Mouse (Mus musculus) E14TG2a.4 (cell line): Measurements from ENCODE around the gene Snw1.
A peak's percentile ranks its signal among the peaks of the same experiment; 100 is the strongest.

Experiments used
- H3K27me3 ChIP-seq: 2 replicates; pipeline ENCODE4 v1.6.1; 2014; ENCODE audit warnings: low read length, control low read depth; ENCODE audit not compliant: insufficient read depth
- H3K36me3 ChIP-seq: 2 replicates; pipeline ENCODE4 v1.6.1; 2014; ENCODE audit warnings: low read length, control low read depth; ENCODE audit not compliant: insufficient read depth
- H3K4me1 ChIP-seq: replicated peaks from 2 replicates; pipeline ENCODE4 v1.6.1; 2014; ENCODE audit warnings: low read depth, low read length, control low read depth
- H3K4me3 ChIP-seq: replicated peaks from 2 replicates; pipeline ENCODE4 v1.5.1; 2014; ENCODE audit warnings: mild to moderate bottlenecking, low read length
- H3K9me3 ChIP-seq: 2 replicates; pipeline ENCODE4 v1.6.1; 2014; ENCODE audit warnings: low read length, control low read depth
- CTCF ChIP-seq: conservative IDR thresholded peaks from 2 replicates; pipeline ENCODE4 v1.5.1; 2014; ENCODE audit warnings: low read length
- NANOG ChIP-seq: IDR thresholded peaks from 2 replicates; pipeline ENCODE4 v1.6.1; 2014; ENCODE audit warnings: borderline replicate concordance, low read length, mixed read lengths
- POU5F1 ChIP-seq: IDR thresholded peaks from 2 replicates; pipeline ENCODE4 v1.6.1; 2014; ENCODE audit warnings: low read length, borderline replicate concordance

The Snw1 gene

GRCm38 (mm10) chr12:87413179-87413790, 58.8 kb downstream of the Snw1 start:
- no peaks in the 10 kb centered on the region for H3K36me3 ChIP-seq
- peaks cover 66% of the 10 kb centered on the region for H3K4me1 ChIP-seq
- H3K9me3 ChIP-seq, result peaks cover 7% of the 10 kb centered on the region
- H3K4me3 ChIP-seq, result no peak overlapping the region
- peaks cover 8% of the 10 kb centered on the region; the same call in 1 of the 2 replicates for H3K27me3 ChIP-seq
- TF ChIP-seq CTCF (peak; percentile 99), POU5F1 (no peak)

DNA sequence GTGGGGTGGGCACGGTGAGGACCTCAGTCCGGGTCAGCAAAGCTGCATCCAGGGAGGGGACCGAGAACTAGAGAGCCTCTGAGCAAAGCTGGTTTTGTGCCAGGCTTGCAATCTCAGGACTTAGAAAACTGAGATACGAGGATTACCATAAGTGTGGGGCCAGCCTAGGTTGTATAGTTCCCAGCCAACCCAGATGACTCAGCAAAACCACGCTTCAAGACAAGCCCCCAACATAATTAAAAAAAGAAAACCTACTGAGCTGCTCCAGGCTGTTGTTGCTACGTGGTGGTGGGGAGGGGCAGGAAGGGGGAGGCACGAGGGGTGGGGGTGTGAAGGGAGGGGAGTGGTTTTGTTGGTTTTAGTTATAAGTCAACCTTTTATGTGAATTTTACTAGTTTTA, 61.1 kb downstream of the Snw1 start:
- no peaks in the 10 kb centered on the region for H3K36me3 ChIP-seq
- H3K4me1 ChIP-seq, result peaks cover 81% of the 10 kb centered on the region
- no peak overlapping the region for H3K4me3 ChIP-seq
- H3K9me3 ChIP-seq, result no peaks in the 10 kb centered on the region
- H3K27me3 ChIP-seq, result peaks cover 4% of the 10 kb centered on the region; the same call in 1 of the 2 replicates
- TF ChIP-seq NANOG, result no peak
- TF ChIP-seq CTCF, result no peak
- TF ChIP-seq POU5F1, result no peak

GRCm38 (mm10) chr12:87409123-87409522, 63.0 kb downstream of the Snw1 start:
- TF ChIP-seq NANOG, result no peak
- no peak for TF ChIP-seq POU5F1
- no peak for TF ChIP-seq CTCF
- Histone ChIP-seq H3K27me3 (no peaks in the 10 kb centered on the region), H3K36me3 (no peaks in the 10 kb centered on the region), H3K4me3 (no peak overlapping the region), H3K9me3 (no peaks in the 10 kb centered on the region), H3K4me1 (peaks cover 86% of the 10 kb centered on the region)

GRCm38 (mm10) chr12:87407869-87408605, 64.0 kb downstream of the Snw1 start:
- H3K4me1 ChIP-seq, result peaks cover 80% of the 10 kb centered on the region
- TF ChIP-seq NANOG (no peak), POU5F1 (no peak), CTCF (no peak)

GRCm38 (mm10) chr12:87405721-87406120, 66.4 kb downstream of the Snw1 start:
- Histone ChIP-seq H3K27me3 (no peaks in the 10 kb centered on the region), H3K4me3 (no peak overlapping the region), H3K36me3 (no peaks in the 10 kb centered on the region), H3K4me1 (peaks cover 64% of the 10 kb centered on the region), H3K9me3 (no peaks in the 10 kb centered on the region)
- no peak for TF ChIP-seq CTCF
- no peak for TF ChIP-seq POU5F1
- no peak for TF ChIP-seq NANOG

More at GRCm38 (mm10) chr12:87407869-87408605, 64.0 kb downstream of the Snw1 start:
- Histone ChIP-seq H3K4me3 (peak overlapping the region; percentile 60), H3K9me3 (no peaks in the 10 kb centered on the region), H3K27me3 (no peaks in the 10 kb centered on the region), H3K36me3 (no peaks in the 10 kb centered on the region)

DNA sequence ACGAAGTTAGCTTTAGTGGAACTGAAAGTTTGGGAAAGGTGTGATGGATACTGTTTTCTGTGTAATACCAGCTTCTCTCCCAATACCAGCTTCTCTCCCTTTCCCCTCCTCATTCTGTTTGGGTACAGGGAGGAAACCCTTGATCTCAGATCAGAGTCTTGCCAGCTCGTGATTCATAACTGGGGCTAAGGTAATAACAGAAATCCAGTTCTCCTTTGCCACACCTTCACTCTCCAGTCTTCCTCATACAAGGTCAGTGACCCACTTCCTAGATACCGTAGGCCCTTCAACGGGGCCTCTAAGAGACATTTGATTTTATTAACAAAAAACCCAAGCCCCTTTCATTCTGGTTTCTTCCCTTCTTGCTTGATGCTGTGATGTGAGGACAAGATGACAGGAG, 66.9 kb downstream of the Snw1 start:
- H3K9me3 ChIP-seq, result no peaks in the 10 kb centered on the region
- no peak for TF ChIP-seq NANOG
- TF ChIP-seq CTCF, result no peak
- no peak for TF ChIP-seq POU5F1
- H3K27me3 ChIP-seq, result no peaks in the 10 kb centered on the region
- H3K4me1 ChIP-seq, result peaks cover 59% of the 10 kb centered on the region
- no peak overlapping the region for H3K4me3 ChIP-seq
- no peaks in the 10 kb centered on the region for H3K36me3 ChIP-seq

GRCm38 (mm10) chr12:87401883-87402282, 70.2 kb downstream of the Snw1 start:
- Histone ChIP-seq H3K27me3 (no peaks in the 10 kb centered on the region), H3K4me1 (peaks cover 26% of the 10 kb centered on the region), H3K9me3 (no peaks in the 10 kb centered on the region), H3K36me3 (no peaks in the 10 kb centered on the region), H3K4me3 (no peak overlapping the region)
- TF ChIP-seq NANOG (no peak), CTCF (no peak), POU5F1 (no peak)

GRCm38 (mm10) chr12:87399119-87399819, 72.8 kb downstream of the Snw1 start:
- no peak for TF ChIP-seq NANOG
- TF ChIP-seq CTCF, result no peak
- no peak for TF ChIP-seq POU5F1
- no peaks in the 10 kb centered on the region for H3K36me3 ChIP-seq
- H3K4me3 ChIP-seq, result no peak overlapping the region
- no peaks in the 10 kb centered on the region for H3K9me3 ChIP-seq
- H3K27me3 ChIP-seq, result no peaks in the 10 kb centered on the region
- H3K4me1 ChIP-seq, result peaks cover 7% of the 10 kb centered on the region; the same call in 1 of the 2 replicates
